Mouse (Mus musculus) stomach, embryonic 15.5 days (tissue): ENCODE measurements around the gene Sptan1. TPM values are rescaled to one million over a fixed set of nuclear protein-coding genes. Genes with fewer than 3 reads are reported as not detected.

ENCODE experiments used
- ATAC-seq: fragments of 200-750 bp; cut with Nextera tagmentation; 2 replicates; pipeline ENCODE4 v1.8.0; 2017; ENCODE audit warnings: low read depth, moderate number of reproducible peaks, moderate TSS enrichment; ENCODE audit not compliant: insufficient read depth, low FRiP score
- H3K27ac ChIP-seq: fragments of 300-500 bp; sonication (generic); 2 replicates; pipeline ENCODE4 v1.5.1; 2015; ENCODE audit warnings: mild to moderate bottlenecking, inconsistent platforms
- H3K27me3 ChIP-seq: fragments of 300-500 bp; sonication (generic); replicated peaks from 2 replicates; pipeline ENCODE4 v1.6.1; 2015; ENCODE audit warnings: inconsistent platforms
- H3K36me3 ChIP-seq: fragments of 300-500 bp; sonication (generic); 2 replicates; pipeline ENCODE4 v1.6.1; 2015; ENCODE audit warnings: inconsistent platforms
- H3K4me1 ChIP-seq: fragments of 300-500 bp; sonication (generic); 2 replicates; pipeline ENCODE4 v1.6.1; 2015; ENCODE audit warnings: inconsistent platforms
- H3K4me2 ChIP-seq: fragments of 300-500 bp; sonication (generic); 2 replicates; pipeline ENCODE4 v1.6.1; 2015; ENCODE audit warnings: mild to moderate bottlenecking, inconsistent platforms
- H3K4me3 ChIP-seq: fragments of 300-500 bp; sonication (generic); replicated peaks from 2 replicates; pipeline ENCODE4 v1.5.1; 2015; ENCODE audit warnings: inconsistent platforms
- H3K9ac ChIP-seq: fragments of 300-500 bp; sonication (generic); 2 replicates; pipeline ENCODE4 v1.6.1; 2015; ENCODE audit warnings: inconsistent platforms
- H3K9me3 ChIP-seq: fragments of 300-500 bp; sonication (generic); 2 replicates; pipeline ENCODE4 v1.6.1; 2016; ENCODE audit warnings: inconsistent platforms
- WGBS: fragments of 180-500 bp; shearing (Covaris S2); methylation state at CpG from one replicate; pipeline ENCODE4 v1.1.7; 2015; 5-methylcytosine and 5-hydroxymethylcytosine counted together
- polyA plus RNA-seq: library from polyadenylated mRNA; unstranded; fragments of >200 nt; fragmentation: Nextera tagmentation; extraction: Ambion mirVana; gene quantifications from 2 replicates; pipeline ENCODE4 v1.2.1, GENCODE M21; 2015

The Sptan1 gene
- polyA plus RNA-seq, 1 experiment from 2014 or later, result 74.3 TPM

- H3K9ac ChIP-seq, result peak overlapping the region; percentile 44
- H3K4me3 ChIP-seq, result peak overlapping the region; percentile 97
- no peaks in the 10 kb centered on the region for H3K36me3 ChIP-seq
- no peak for ATAC-seq
- no peaks in the 10 kb centered on the region for H3K9me3 ChIP-seq
- WGBS, result 12% methylated on average over 10 of the region's 10 CpGs
- H3K27me3 ChIP-seq, result no peaks in the 10 kb centered on the region
- peak overlapping the region; percentile 58 for H3K4me2 ChIP-seq
- peak overlapping the region; percentile 92 for H3K27ac ChIP-seq
- peaks cover 27% of the 10 kb centered on the region for H3K4me1 ChIP-seq
These were observed 758 bp upstream of the Sptan1 start for GRCm38 (mm10) chr2:29964354-29965249.

- Histone ChIP-seq H3K9ac (peak overlapping the region; percentile 94), H3K27ac (peak overlapping the region; percentile 92), H3K4me1 (peaks cover 31% of the 10 kb centered on the region), H3K27me3 (no peaks in the 10 kb centered on the region), H3K4me3 (peak overlapping the region; percentile 97), H3K4me2 (peak overlapping the region; percentile 58), H3K9me3 (no peaks in the 10 kb centered on the region), H3K36me3 (no peaks in the 10 kb centered on the region)
- ATAC-seq, result 0 out of 2 replicates have a peak, but pooled peaks have one; percentile 15
- under 1% methylated on average over 41 of the region's 41 CpGs for WGBS
These were observed 546 bp downstream of the Sptan1 start for GRCm38 (mm10) chr2:29965906-29966305.

- Histone ChIP-seq H3K9me3 (no peaks in the 10 kb centered on the region), H3K4me1 (peaks cover 31% of the 10 kb centered on the region), H3K4me3 (peak overlapping the region; percentile 97), H3K27ac (no peak overlapping the region), H3K9ac (no peak overlapping the region; the same call in 1 of the 2 replicates), H3K27me3 (no peaks in the 10 kb centered on the region), H3K36me3 (no peaks in the 10 kb centered on the region), H3K4me2 (peak overlapping the region; percentile 58)
- 63% methylated on average over 2 of the region's 2 CpGs for WGBS
- no peak for ATAC-seq
These were observed 1.5 kb downstream of the Sptan1 start for GRCm38 (mm10) chr2:29966826-29967225.

- ATAC-seq, result no peak
- peaks cover 36% of the 10 kb centered on the region for H3K4me1 ChIP-seq
- no peak overlapping the region for H3K9ac ChIP-seq
- H3K27me3 ChIP-seq, result no peaks in the 10 kb centered on the region
- WGBS, result 54% methylated on average over 5 of the region's 5 CpGs
- no peak overlapping the region for H3K4me3 ChIP-seq
- no peaks in the 10 kb centered on the region for H3K36me3 ChIP-seq
- peak overlapping the region; percentile 58 for H3K4me2 ChIP-seq
- no peaks in the 10 kb centered on the region for H3K9me3 ChIP-seq
- H3K27ac ChIP-seq, result 0 out of 2 replicates have a peak overlapping the region, but pooled peaks have one; percentile 21
These were observed 2.4 kb downstream of the Sptan1 start for GRCm38 (mm10) chr2:29967768-29968167.

- Histone ChIP-seq H3K4me2 (no peak overlapping the region), H3K4me3 (no peak overlapping the region), H3K4me1 (peaks cover 36% of the 10 kb centered on the region), H3K27ac (no peak overlapping the region), H3K9me3 (no peaks in the 10 kb centered on the region), H3K9ac (no peak overlapping the region), H3K27me3 (no peaks in the 10 kb centered on the region), H3K36me3 (no peaks in the 10 kb centered on the region)
- ATAC-seq, result no peak
- WGBS, result 53% methylated on average over 5 of the region's 5 CpGs
These were observed 3.3 kb downstream of the Sptan1 start for GRCm38 (mm10) chr2:29968638-29969037.

- Histone ChIP-seq H3K36me3 (no peaks in the 10 kb centered on the region), H3K4me3 (no peak overlapping the region), H3K27me3 (no peaks in the 10 kb centered on the region), H3K4me2 (no peak overlapping the region), H3K4me1 (peaks cover 17% of the 10 kb centered on the region), H3K27ac (peak overlapping the region; percentile 59), H3K9ac (no peak overlapping the region), H3K9me3 (no peaks in the 10 kb centered on the region)
- WGBS, result 64% methylated on average over 9 of the region's 9 CpGs
- no peak for ATAC-seq
These were observed 6.7 kb downstream of the Sptan1 start for GRCm38 (mm10) chr2:29971838-29972635.

GRCm38 (mm10) chr2:29973525-29973924 lies 8.2 kb downstream of the Sptan1 start:
- Histone ChIP-seq H3K4me2 (no peak overlapping the region), H3K27me3 (no peaks in the 10 kb centered on the region), H3K4me1 (peaks cover 9% of the 10 kb centered on the region; the same call in 1 of the 2 replicates), H3K9me3 (no peaks in the 10 kb centered on the region), H3K36me3 (0 out of 2 replicates have a peak, but pooled peaks cover 5% of the 10 kb centered on the region), H3K4me3 (no peak overlapping the region), H3K27ac (no peak overlapping the region), H3K9ac (no peak overlapping the region)
- peak; percentile 27; the same call in 1 of the 2 replicates for ATAC-seq
- WGBS, result 9% methylated on average over 2 of the region's 2 CpGs

- no peaks in the 10 kb centered on the region for H3K27me3 ChIP-seq
- no peak overlapping the region for H3K9ac ChIP-seq
- no peak overlapping the region for H3K4me3 ChIP-seq
- H3K36me3 ChIP-seq, result peaks cover 29% of the 10 kb centered on the region; the same call in 1 of the 2 replicates
- peaks cover 4% of the 10 kb centered on the region; the same call in 1 of the 2 replicates for H3K4me1 ChIP-seq
- no peak overlapping the region for H3K27ac ChIP-seq
- no peak overlapping the region for H3K4me2 ChIP-seq
- no peak for ATAC-seq
- H3K9me3 ChIP-seq, result no peaks in the 10 kb centered on the region
These were observed 11.9 kb downstream of the Sptan1 start for GRCm38 (mm10) chr2:29977307-29977706.

- no peak for ATAC-seq
- H3K4me1 ChIP-seq, result no peaks in the 10 kb centered on the region
- no peak overlapping the region for H3K4me3 ChIP-seq
- 90% methylated on average over 1 of the region's 1 CpGs for WGBS
- H3K4me2 ChIP-seq, result no peak overlapping the region
- peaks cover 56% of the 10 kb centered on the region for H3K36me3 ChIP-seq
- no peak overlapping the region for H3K27ac ChIP-seq
- no peaks in the 10 kb centered on the region for H3K9me3 ChIP-seq
- H3K9ac ChIP-seq, result no peak overlapping the region
- H3K27me3 ChIP-seq, result no peaks in the 10 kb centered on the region
These were observed 15.3 kb downstream of the Sptan1 start for GRCm38 (mm10) chr2:29980661-29981060.

- Histone ChIP-seq H3K27me3 (no peaks in the 10 kb centered on the region), H3K9me3 (no peaks in the 10 kb centered on the region), H3K36me3 (peaks cover 74% of the 10 kb centered on the region), H3K4me1 (no peaks in the 10 kb centered on the region), H3K9ac (no peak overlapping the region), H3K27ac (no peak overlapping the region), H3K4me3 (no peak overlapping the region), H3K4me2 (no peak overlapping the region)
- no peak for ATAC-seq
- WGBS, result 41% methylated on average over 2 of the region's 2 CpGs
These were observed 26.6 kb downstream of the Sptan1 start for GRCm38 (mm10) chr2:29991962-29992361.

GRCm38 (mm10) chr2:30009101-30009500 lies 43.7 kb downstream of the Sptan1 start:
- peaks cover 76% of the 10 kb centered on the region for H3K36me3 ChIP-seq
- H3K9ac ChIP-seq, result no peak overlapping the region
- 53% methylated on average over 1 of the region's 1 CpGs for WGBS
- H3K4me1 ChIP-seq, result no peaks in the 10 kb centered on the region
- no peak overlapping the region for H3K4me2 ChIP-seq
- no peaks in the 10 kb centered on the region for H3K27me3 ChIP-seq
- H3K4me3 ChIP-seq, result no peak overlapping the region
- no peaks in the 10 kb centered on the region for H3K9me3 ChIP-seq
- H3K27ac ChIP-seq, result no peak overlapping the region
- ATAC-seq, result no peak

- Histone ChIP-seq H3K9me3 (no peaks in the 10 kb centered on the region), H3K9ac (no peak overlapping the region), H3K4me3 (no peak overlapping the region), H3K27me3 (no peaks in the 10 kb centered on the region), H3K4me2 (no peak overlapping the region), H3K36me3 (peaks cover 78% of the 10 kb centered on the region), H3K27ac (no peak overlapping the region), H3K4me1 (no peaks in the 10 kb centered on the region)
- WGBS, result 84% methylated on average over 8 of the region's 8 CpGs
- no peak for ATAC-seq
These were observed 45.5 kb downstream of the Sptan1 start for GRCm38 (mm10) chr2:30010840-30011281.
